Mouse (Mus musculus) T-helper 1 cell (primary cell): ENCODE measurements at regions not wholly inside any gene's neighbourhood (a gene's known extent, or its start where the extent isn't known, plus 50 kb on each side); places are given as distances from the start of the nearest gene placed in this dataset.

Source experiments
- in situ Hi-C: fragments of 300-600 bp; cut with MboI, MseI; formaldehyde crosslinking; loops from one replicate; pipeline ENCODE4 v1.15.1; 2025; ENCODE audit warnings: high pct_unique_total_duplicates

DNA sequence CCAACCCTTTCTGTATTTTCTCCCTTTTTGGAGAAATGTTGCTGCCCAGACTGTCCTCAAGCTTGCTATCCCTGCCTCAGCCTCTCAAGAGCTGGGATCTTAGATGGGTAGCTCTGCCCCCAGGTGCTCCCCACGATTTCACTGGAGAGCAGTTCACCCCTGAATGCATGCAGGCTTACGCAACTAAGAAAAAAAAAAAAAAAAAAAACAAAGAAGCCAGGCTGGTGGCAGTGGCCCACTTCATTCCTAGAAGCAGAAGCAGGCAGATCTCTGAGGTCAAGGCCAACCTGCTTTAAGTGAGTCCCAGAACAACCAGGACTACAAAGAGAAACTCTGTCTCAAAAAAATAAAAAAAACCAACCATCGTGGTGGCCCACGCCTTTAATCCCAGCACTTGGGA lies 51.2 kb upstream of the Fbxo11 start:
- in situ Hi-C loops = loop anchor here (5.0 kb wide), 1 partner anchor 81 kb away; no protein-coding TSS in a partner anchor

DNA sequence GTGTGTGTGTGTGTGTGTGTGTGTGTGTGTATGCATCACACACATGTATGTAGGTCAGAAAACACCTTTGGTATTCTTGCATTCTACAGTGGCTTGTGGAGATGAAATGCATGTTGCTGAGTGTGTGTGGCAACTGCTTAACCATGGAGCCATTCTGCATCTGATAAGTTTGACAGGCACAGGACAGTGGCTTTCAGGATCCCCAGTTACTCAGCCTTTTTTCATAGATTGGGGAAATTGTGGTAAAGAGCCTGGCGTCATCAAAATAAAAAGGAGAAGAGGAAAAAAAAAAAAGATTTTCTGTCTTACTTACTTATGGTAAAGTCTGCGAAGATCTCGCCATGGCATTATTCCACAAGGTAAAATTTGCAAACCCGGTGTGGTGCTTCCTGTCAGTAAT lies 53.6 kb upstream of the Fbxo11 start:
- in situ Hi-C loops = loop anchor here (5.0 kb wide), 1 partner anchor 79 kb away; no protein-coding TSS in a partner anchor

DNA sequence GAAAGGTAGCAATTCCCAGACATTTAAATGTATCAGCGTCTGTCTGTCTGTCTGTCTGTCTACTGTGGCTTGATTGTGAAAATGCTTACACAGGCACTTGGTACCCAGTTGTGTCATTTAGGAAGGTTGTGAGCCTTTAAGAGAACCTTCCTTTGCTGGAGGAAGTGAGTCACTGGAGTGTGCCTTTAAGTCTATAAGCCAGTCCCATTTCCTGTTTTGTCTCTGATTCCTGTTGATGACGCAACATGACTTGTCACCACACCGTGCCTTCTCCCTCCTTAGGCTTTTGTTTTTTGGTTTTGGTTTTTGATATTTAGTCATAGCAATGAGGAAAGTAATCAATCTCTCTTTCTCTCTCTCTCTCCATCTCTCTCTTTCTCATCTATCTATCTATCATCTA lies 58.6 kb upstream of the Fbxo11 start:
- in situ Hi-C loops = no loop called here

DNA sequence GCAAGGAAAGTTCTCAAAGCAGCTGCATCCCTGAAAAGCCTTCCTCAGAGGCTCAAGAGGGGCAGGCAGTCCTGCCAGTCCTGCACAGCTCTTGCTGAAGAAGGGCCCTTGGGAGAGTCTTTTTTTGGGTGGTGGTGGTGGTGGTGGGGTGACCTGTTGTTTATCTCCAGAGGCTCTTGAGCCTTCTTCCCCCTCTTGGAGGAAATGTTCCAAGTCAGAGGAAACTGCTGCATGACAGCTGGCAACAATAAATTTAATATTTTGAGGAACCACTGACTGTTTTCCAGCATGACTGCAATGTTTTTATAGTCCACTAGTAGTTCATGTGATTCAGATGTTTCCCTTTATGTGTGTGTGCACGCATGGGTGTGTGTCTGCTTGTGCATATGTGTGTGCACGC lies 62.0 kb upstream of the Fbxo11 start:
- in situ Hi-C loops = loop anchor here (5.0 kb wide), 1 partner anchor 95 kb away; no protein-coding TSS in a partner anchor

DNA sequence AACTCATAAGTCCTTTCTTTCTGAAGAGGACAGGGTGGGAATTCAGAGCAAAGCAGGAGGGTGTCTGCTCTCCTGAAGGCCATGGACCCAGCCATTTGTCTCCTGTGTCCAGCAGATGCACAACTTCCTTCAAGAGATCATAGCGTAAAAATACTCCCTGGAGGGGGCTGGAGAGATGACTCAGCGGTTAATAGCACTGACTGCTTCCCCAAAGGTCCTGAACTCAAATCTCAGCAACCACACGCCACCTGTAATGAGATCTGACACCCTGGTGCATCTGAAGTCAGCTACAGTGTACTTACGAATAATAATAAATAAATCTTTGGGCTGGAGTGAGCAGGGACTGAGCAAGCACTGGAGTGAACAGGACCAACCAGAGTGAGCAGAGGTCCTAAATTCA lies 66.2 kb upstream of the Fbxo11 start:
- in situ Hi-C loops = no loop called here

DNA sequence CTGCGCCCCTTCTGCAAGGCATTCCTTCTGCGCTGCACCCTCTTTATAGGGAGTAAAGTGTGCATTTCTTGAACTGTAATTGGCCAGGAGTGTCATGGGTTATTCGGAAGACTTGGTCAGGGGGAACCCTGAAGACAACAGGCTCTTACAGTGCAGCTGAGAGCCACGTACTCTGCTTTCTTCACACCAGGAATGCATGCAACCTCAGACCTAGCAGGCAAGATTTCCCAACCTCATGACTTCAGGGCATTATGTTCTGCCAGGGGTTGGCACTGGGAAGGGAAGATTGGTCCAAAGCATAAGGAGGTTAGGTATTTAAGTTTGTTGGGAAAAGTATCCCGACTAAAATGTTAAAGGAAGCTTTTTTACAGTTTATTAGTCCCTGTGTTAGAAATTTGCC lies 66.9 kb upstream of the Fbxo11 start:
- in situ Hi-C loops = no loop called here

DNA sequence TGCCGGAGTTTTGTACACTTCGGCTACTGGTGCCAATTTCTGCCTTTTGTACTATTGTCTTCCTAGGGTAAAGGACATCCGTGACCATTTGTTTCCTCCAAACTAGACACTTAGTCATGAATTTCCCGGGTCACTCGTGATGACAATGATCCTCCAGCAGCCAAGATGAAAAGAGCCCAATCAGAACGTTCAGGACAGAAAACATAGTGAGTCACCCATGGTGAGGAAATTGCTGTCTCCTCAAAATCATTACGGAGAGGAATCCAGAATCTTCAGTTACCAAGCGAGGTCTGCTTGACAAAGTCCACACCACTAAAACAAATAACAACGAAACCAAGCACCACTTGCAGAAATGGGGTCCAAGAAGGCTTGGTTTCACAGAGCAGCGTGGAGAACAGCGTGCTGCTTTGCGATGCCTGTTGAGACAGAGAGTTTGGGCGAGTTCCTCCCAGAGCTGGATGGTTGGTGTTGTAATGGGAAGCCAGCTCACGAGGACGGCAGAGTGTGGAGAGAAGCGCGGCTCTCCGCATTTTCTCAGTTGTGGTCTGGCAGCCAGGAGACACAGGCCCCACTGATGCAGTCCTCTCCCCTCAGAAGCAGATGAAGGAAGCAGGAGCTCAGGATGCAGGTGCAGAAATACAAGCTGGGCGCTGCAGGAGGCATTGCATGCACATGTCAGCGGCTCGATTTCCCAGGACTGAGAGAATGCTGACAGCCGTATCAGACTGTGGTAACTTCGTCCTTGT lies 67.7 kb upstream of the Fbxo11 start:
- in situ Hi-C loops = no loop called here

DNA sequence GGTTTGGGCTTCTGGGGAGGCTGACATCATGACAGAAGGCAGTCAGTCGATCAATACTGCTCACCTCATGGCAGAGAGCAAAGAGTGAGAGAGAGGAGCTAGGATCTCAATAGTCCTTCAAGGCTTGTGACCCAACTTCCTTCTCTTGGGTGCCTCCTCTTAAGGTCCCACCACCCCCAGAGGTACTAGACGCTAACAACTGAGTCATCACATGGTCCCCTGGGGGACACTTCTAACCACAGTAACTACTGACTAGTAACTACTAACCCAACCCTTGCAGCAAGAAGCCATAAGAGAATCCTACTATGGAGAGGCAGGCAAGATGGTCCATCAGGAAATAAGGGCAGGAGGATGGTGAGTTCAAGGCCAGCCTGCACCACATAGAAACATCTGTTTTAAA lies 69.5 kb upstream of the Fbxo11 start:
- in situ Hi-C loops = no loop called here

DNA sequence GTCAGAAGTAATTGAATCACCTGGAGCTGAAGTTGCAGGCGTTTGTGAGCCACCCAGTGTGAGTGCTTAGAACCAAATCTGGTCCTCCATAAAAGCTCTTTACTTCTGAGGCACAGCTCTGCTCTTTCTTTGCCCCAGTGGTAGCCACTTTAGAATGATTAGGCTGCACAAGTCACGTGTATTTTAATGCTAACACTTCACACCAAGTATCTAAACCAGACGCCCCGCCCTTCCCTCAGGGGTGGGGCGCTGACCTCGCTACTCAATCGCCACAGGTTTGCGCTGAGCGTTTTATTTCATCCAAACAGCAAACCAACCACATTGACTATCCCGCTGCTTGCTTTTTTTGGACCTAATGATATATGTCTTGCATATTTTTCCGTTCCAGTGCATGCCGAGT lies 76.4 kb upstream of the Fbxo11 start:
- in situ Hi-C loops = no loop called here

DNA sequence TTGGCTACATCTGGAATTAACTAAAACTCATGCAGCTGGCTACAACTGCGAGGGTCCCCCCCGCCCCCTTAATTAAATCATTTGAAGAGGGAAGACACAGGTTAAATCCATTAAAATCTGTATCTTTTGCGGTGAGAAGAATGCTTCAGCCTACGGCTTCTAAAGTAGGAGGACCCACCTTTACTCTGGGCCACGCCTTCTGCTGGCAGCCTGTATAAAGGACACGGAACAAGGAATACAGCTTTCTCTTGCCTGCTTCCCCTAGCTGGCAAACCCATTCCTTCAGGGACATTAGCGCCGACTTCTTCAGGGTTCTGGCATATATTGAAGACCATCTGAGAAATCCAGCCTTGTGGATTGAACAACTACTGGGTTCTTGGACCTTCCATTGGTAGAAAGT lies 76.9 kb upstream of the Fbxo11 start:
- in situ Hi-C loops = no loop called here

DNA sequence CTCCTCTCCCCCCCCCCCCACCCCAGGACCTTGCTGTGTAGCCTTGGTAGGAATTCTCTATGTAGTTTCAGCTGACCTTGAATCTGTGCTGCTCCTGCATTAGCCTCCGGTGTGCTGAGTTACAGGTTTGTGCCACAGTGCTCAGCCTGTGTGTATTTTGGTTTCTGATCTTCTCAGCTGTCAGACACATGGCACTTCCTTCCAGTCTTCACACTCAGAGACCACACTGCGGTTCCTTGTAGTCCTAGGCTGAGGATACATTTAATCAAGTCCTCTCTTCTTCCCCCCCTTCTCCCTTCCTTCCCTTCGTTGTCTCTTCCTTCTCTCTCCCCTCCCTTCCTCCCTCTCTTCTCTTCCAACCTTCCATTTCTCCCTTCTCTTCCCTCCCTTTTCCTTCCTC lies 77.7 kb upstream of the Fbxo11 start:
- in situ Hi-C loops = no loop called here

DNA sequence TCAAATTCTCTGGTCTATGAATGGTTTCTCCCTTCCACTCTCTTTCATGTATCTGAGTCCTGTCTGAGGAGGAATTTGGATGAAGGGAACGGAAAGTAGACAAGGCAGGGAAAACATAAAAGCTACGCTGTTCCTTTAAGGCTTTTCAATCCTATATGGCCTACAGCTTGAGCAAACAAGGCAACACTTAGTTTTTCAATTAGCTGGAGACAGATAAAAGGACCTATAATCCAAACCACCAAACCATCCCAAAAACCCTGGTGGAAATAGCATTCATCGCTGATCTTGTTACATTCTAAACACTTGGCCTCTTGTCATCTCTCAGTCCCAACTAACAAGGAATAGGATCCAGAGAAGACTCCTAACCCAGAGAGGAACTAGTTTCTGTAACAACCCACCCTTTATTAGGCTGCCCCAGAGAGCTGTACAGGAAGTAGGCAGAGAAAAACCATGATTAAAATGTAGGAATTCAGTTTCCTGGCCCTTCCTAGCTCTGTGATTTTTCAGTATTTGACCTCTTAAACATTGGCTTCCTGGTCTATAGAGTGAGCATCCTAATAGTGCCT lies 78.4 kb upstream of the Fbxo11 start:
- in situ Hi-C loops = no loop called here

DNA sequence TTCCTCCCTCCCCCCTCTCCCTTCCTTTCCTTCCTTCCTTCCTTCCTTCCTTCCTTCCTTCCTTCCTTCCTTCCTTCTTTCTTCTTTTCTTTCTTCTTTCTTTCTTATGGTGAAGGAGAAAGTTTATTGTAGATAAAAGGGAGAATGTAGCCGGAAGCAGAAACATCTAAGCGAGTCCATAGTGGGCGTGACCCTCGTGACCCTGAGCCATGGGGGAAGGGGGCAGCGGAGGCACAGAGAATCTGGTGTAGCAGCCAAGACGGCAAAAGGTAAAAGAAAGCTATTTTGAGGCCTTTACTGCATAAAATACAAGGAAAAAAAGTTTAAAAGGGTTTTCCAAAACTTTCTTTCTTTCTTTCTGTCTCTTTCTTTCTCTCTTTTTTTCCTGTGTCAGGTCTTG lies 93.5 kb upstream of the Fbxo11 start:
- in situ Hi-C loops = no loop called here

DNA sequence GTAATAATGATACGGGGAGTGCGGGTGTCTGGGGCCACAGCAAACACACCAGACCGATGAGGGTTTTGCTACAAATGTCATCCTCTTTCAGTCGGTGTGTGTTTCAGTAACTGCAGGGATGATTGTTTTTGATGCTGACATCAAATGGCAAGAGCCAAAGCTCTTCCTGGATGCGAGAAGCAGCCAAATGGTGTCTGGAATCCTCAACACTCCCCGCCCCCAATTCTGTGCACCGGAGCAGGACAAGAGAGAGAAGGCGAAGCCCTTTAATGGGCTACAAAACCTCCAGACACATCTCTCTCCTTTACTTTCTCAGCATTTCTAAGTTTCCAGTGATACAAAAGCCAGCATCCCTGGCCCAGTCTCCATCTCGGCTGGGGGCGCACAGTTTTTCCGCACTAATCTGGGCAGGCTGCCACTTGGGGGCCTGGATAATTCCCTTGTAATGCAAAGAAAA lies 94.1 kb upstream of the Fbxo11 start:
- in situ Hi-C loops = no loop called here

DNA sequence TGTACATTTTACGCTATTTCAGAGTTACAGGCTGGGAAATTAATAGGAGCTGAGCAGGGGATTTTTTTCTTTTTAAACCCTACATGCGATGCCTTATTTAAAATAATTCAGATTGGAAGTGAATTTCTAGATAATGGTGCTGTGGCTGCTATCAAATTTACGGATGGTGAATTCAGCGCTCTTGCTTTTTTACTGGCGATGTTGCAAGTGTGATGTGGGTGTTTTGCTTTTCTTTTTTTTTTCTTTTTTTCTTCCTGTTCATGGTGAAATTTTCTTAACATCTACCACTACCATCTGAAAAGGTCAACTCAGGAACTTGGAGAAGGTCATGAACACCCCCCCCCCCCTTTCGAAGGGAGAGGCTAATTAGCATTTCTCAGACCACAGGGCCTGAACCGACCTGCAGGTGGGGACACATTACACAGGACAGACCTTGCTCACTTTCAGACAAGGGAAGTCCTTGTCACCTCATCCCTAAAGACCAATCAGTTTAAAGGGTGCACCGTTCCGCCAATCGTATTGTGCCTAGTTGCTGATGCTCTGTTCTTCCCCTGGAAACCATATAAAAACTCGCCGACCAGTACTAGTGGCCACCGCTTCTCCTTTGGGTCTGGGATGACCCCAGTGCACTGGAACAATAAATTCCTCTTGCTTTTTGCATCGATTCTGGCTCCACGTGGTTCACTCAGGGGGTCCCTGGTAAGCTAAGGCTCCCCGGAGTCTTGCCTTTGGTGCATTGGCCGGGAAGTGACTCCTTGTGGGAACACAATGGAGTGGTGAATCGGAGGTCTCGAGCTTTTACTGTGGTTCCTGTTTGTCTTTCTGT lies 95.0 kb upstream of the Fbxo11 start:
- in situ Hi-C loops = no loop called here

DNA sequence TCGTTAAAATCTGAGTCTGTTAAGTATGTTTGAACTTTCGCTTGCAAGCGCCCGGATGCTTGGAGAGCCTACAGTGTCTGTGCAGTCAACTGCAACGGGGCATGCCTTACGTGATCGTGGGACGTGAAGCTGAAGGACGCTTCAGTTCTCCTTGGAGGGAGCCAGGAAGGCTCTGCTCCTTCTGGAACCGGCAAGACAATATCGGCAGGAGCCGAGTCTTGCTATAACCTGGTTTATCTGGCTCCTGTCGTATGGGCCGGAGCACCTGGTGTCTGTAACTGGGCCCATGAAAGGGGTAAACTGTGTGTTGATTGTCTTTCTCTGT lies 95.5 kb upstream of the Fbxo11 start:
- in situ Hi-C loops = no loop called here

DNA sequence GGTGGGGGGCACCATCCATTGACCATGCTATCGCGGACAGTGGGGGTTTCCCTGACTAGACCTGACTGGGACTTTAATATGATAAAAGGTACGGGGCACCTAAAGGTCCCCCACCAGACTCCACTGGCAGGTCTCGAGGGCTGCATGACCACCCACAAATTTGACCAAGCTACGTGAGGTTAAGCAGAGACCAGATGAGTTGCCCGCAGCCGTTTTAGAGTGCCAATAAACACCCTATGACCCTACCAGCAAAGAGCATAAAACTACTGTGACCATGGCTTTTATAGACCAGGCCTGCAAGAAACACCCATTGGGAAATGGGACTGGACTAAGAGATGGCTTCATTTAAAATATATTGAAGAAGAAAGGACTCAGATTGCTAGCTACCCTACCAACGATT lies 96.7 kb upstream of the Fbxo11 start:
- in situ Hi-C loops = no loop called here

DNA sequence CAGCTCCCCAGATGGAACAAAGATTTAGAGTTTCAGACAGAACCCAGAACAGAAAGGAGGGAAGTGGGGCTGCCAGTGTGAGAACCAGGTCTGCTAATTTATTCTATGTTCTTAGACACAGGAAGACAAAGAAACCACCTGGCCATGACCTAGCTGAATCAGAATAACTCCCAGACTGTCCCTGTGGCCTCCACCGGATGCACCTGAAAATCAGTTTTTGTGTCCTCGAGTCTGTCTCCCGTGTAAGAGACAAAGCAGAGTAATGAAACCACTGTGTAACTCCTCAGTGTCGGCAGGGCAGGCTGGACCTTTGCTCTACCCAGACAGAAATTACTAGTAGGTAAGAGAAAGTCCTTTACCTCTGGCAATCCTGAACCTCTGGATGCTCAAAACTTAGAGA lies 99.7 kb upstream of the Fbxo11 start:
- in situ Hi-C loops = no loop called here

DNA sequence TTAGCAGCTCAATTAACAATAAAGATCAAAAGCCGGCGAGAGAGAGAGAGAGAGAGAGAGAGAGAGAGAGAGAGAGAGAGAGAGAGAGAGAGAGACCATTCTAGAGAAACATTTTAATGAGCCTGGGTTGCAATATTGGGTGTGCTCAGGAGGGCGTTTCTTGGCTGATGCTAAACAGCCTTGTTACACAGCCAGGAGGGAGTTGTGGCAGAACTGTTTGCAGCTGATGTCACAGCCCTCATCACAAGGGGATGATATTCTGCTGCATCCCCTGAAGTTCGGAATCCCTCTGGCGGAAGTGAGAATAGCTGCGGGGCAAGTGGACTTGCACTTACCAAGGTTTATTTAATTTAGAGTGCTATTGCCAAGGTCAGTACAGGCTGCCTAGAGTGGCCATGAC lies 100.7 kb upstream of the Fbxo11 start:
- in situ Hi-C loops = no loop called here

DNA sequence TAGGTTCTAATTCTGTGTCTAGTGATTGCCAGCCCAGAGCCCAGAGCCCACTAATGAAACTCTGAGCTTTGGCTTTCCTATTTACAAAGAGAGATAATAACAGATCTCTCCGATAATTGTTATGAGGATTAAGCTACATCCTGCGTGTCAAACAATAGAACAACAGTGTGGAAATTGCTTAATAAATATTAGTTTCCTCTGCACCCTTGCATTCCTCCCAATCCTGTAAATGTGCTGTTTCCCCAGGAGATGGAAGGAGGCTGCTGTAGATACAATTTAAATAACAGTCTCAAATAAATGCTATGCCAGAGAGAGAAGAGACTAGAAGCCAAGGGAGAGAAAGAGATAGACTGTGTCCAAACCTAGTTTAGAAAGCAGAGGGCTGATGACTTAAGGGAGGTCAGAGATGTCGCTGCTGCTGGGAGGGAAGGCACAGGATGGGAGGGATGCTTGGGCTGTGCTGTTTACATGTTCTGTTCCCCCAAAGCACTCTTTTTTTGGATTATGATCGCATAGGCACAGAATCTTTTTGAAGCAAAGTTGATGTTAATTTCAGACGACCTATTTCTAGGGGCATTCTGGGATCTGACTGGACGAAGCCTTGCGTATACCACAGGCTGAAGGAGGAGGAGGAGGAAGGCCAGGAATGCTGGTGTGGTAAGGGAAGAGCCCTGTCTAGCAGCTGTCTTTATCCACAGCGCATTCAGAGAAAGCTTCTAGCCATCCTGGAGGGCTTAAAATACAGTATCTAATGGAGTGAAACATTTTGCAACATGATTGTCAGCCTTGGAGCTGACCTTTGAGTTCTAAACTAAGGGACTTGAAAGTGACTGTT lies 103.4 kb upstream of the Fbxo11 start:
- in situ Hi-C loops = no loop called here

DNA sequence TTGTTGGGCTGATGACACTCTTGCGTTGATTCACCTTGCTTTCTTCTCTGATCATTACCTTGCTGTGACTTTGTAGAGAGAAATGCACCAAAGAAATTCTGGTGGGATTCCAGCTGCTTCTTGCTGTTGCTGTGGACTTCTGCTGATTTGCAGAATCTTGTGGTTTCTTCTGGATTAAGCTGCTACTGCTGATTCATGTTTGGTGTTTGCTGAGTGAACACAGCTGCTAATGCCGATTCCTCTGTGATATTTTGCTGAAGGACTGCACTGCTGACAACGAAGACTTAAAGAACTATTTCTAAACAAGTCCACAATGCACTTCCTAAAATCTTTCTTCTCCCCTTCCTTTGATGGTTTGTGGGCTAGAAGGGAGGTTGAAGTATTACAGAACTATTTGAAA lies 106.5 kb upstream of the Fbxo11 start:
- in situ Hi-C loops = no loop called here
